Mouse (Mus musculus): ENCODE results near the gene Wfdc8.

Gene Wfdc8

GRCm38 (mm10) chr2:164562391-164563188 lies 50.8 kb downstream of the Wfdc8 start, which contains the start of gene Wfdc2:
TSS of gene Wfdc2 (plus strand) at chr2:164562413.
- DNase-seq (ENCODE audit: low spot score in 2 of 2): peak; percentile 51 to 68

- no peak for DNase-seq (ENCODE audit: low spot score in 2 of 2)
Measured at GRCm38 (mm10) chr2:164560106-164560505, 53.3 kb downstream of the Wfdc8 start.

- DNase-seq (ENCODE audit: low spot score in 2 of 2): peak; percentile 34 to 59
Measured at GRCm38 (mm10) chr2:164558991-164559645, 54.3 kb downstream of the Wfdc8 start.

GRCm38 (mm10) chr2:164558426-164558825 lies 55.0 kb downstream of the Wfdc8 start:
- no peak for DNase-seq (ENCODE audit: low spot score in 2 of 2)

GRCm38 (mm10) chr2:164551502-164551901 lies 61.9 kb downstream of the Wfdc8 start:
- no peak for DNase-seq (ENCODE audit: low spot score in 2 of 2)

- DNase-seq (ENCODE audit: low spot score in 2 of 2): no peak
Measured at GRCm38 (mm10) chr2:164550895-164551269, 62.5 kb downstream of the Wfdc8 start.

- no peak for DNase-seq (ENCODE audit: low spot score in 2 of 2)
Measured at GRCm38 (mm10) chr2:164549963-164550894, 63.2 kb downstream of the Wfdc8 start.

GRCm38 (mm10) chr2:164549338-164549737 lies 64.1 kb downstream of the Wfdc8 start:
- DNase-seq (ENCODE audit: low spot score in 2 of 2): no peak
